Mouse (Mus musculus): ENCODE measurements around the gene Nat8l.

Gene Nat8l

GRCm38 (mm10) chr5:34002636-34003035, 6.9 kb downstream of the Nat8l start:
- no peak for DNase-seq (ENCODE audit: low read depth, low spot score)

- no peak for DNase-seq (ENCODE audit: low read depth, low spot score)
Observed at GRCm38 (mm10) chr5:34004618-34005017, 8.8 kb downstream of the Nat8l start.

GRCm38 (mm10) chr5:34006832-34007231, 11.0 kb downstream of the Nat8l start:
- no peak for DNase-seq (ENCODE audit: low read depth, low spot score)

- DNase-seq (ENCODE audit: low read depth, low spot score) = no peak
Observed at GRCm38 (mm10) chr5:34007392-34007941, 11.7 kb downstream of the Nat8l start.

DNA sequence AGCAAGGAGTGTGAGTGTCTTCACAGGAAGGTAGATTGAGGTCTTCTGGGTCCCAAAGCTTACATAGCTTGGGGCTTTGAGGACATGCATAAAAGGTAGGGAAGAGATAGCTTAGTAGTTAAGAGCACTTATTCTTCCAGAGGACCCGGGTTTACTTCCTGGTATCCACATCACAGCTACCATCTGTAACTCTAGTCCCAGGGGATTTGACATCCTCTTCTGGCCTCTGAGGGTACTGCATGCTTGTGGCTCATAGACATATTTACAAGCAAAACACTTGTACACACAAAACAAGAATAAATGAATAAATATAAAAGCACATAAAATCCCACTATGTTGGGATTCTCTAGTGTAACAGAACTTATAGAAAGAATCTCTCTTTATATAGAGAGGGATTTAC, 18.9 kb downstream of the Nat8l start:
- peak; percentile 22 for DNase-seq (ENCODE audit: low read depth, low spot score)

DNA sequence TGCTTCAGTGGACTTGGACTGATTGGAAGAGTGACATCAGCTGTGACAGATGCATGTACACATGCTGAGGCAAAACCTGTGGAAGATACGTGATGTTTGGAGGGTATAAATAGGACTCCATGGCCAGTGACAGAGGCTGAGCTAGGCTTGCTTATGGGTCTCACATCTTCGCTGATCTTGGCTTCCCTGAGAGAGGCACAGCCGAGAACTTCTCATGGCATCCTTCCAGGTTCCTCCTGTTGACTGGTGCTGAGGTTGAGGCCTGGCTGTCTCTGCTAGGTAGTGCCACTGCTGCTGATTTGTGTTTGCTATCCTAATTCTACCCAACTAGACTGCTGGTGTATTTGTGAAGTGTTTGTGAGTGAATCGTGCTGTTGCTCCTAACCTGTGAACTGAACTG, 23.2 kb downstream of the Nat8l start:
- no peak for DNase-seq (ENCODE audit: low read depth, low spot score)

- no peak for DNase-seq (ENCODE audit: low read depth, low spot score)
Observed at GRCm38 (mm10) chr5:34030101-34030500, 34.3 kb downstream of the Nat8l start.

GRCm38 (mm10) chr5:34031022-34031421, 35.2 kb downstream of the Nat8l start:
- no peak for DNase-seq (ENCODE audit: low read depth, low spot score)

- DNase-seq (ENCODE audit: low read depth, low spot score) = no peak
Observed at GRCm38 (mm10) chr5:34032520-34032919, 36.7 kb downstream of the Nat8l start.
